Mouse (Mus musculus): Measurements from ENCODE around the gene Paf1.

Gene Paf1

GRCm38 (mm10) chr7:28436932-28437570, 44.3 kb downstream of the Paf1 start, which contains the start of gene Gmfg:
Gene Gmfg, plus strand, starts transcription at chr7:28437447.
- DNase-seq, result peak; percentile 88

- DNase-seq, result no peak
Observed at GRCm38 (mm10) chr7:28437964-28438363, 45.2 kb downstream of the Paf1 start.

- no peak for DNase-seq
Observed at GRCm38 (mm10) chr7:28438771-28439170, 46.0 kb downstream of the Paf1 start.

GRCm38 (mm10) chr7:28440739-28441138, 48.0 kb downstream of the Paf1 start:
- peak; percentile 34 for DNase-seq

GRCm38 (mm10) chr7:28441776-28442485, 49.2 kb downstream of the Paf1 start:
- no peak for DNase-seq

GRCm38 (mm10) chr7:28442688-28443087, 49.9 kb downstream of the Paf1 start:
- DNase-seq, result no peak

GRCm38 (mm10) chr7:28444344-28444974, 51.7 kb downstream of the Paf1 start:
- DNase-seq, result no peak

GRCm38 (mm10) chr7:28446446-28446845, 53.7 kb downstream of the Paf1 start:
- DNase-seq, result peak; percentile 89

- DNase-seq, result peak; percentile 36
Observed at GRCm38 (mm10) chr7:28447101-28447830, 54.5 kb downstream of the Paf1 start.

GRCm38 (mm10) chr7:28447865-28448820, 55.4 kb downstream of the Paf1 start:
- DNase-seq, result no peak

Measured in kidney, postnatal 10 days (tissue).